Mouse (Mus musculus): Measurements from ENCODE around the gene Acsm5. TPM values are rescaled to one million over a fixed set of nuclear protein-coding genes. Genes with fewer than 3 reads are reported as not detected.
"Not testable (repeated sequence)": the region's sequence is repeated elsewhere in the genome, so short reads cannot be mapped to it uniquely, and the experiment has no call there.

Gene Acsm5
- polyA plus RNA-seq, 1 experiment from 2014 or later = 0.32 TPM

GRCm38 (mm10) chr7:119545572-119545971, 26.3 kb downstream of the Acsm5 start:
- DNase-seq (no peak), ATAC-seq (ENCODE audit: insufficient read depth) (no peak)
- no peak overlapping the region for H3K4me2 ChIP-seq
- TF ChIP-seq CTCF (IDR thresholded peaks at IDR 0.05; ENCODE audit: low read depth) = no peak
- H3K36me3 ChIP-seq (ENCODE audit: insufficient read depth) = no peaks in the 10 kb centered on the region
- H3K4me3 ChIP-seq (ENCODE audit: low read depth, low read length) = no peak overlapping the region
- H3K9me3 ChIP-seq (ENCODE audit: low read depth, low read length) = no peaks in the 10 kb centered on the region
- H3K27me3 ChIP-seq (ENCODE audit: insufficient read depth, low read length) = no peaks in the 10 kb centered on the region
- no peaks in the 10 kb centered on the region for H3K4me1 ChIP-seq (ENCODE audit: insufficient read depth)
- H3K27ac ChIP-seq (ENCODE audit: low read depth) = no peak overlapping the region
- H3K9ac ChIP-seq = no peak overlapping the region

GRCm38 (mm10) chr7:119550471-119551222, 31.4 kb downstream of the Acsm5 start:
- no peak for TF ChIP-seq CTCF (IDR thresholded peaks at IDR 0.05; ENCODE audit: low read depth)
- H3K4me2 ChIP-seq = no peak overlapping the region
- WGBS = 70% methylated on average over 3 of the region's 3 CpGs
- no peak for ATAC-seq (ENCODE audit: insufficient read depth)
- no peak overlapping the region for H3K4me3 ChIP-seq (ENCODE audit: low read depth, low read length)
- H3K9ac ChIP-seq = no peak overlapping the region
- H3K9me3 ChIP-seq (ENCODE audit: low read depth, low read length) = no peaks in the 10 kb centered on the region
- H3K27me3 ChIP-seq (ENCODE audit: insufficient read depth, low read length) = no peaks in the 10 kb centered on the region
- no peak for DNase-seq
- no peaks in the 10 kb centered on the region for H3K36me3 ChIP-seq (ENCODE audit: insufficient read depth)
- no peak overlapping the region for H3K27ac ChIP-seq (ENCODE audit: low read depth)
- H3K4me1 ChIP-seq (ENCODE audit: insufficient read depth) = no peaks in the 10 kb centered on the region

GRCm38 (mm10) chr7:119554040-119554439, 34.8 kb downstream of the Acsm5 start, which contains the start of gene Acsm2:
TSS of gene Acsm2 (plus strand) at chr7:119554340.
- Histone ChIP-seq H3K27ac (ENCODE audit: low read depth) (no peak within 1 kb of the TSS), H3K4me3 (ENCODE audit: low read depth, low read length) (no peak within 1 kb of the TSS), H3K9me3 (ENCODE audit: low read depth, low read length) (no peaks in the 10 kb centered on the region), H3K9ac (no peak within 1 kb of the TSS), H3K4me2 (no peak within 1 kb of the TSS), H3K27me3 (ENCODE audit: insufficient read depth, low read length) (no peaks in the 10 kb centered on the region), H3K4me1 (ENCODE audit: insufficient read depth) (no peaks in the 10 kb centered on the region), H3K36me3 (ENCODE audit: insufficient read depth) (no peaks in the 10 kb centered on the region)
- DNase-seq (no peak), ATAC-seq (ENCODE audit: insufficient read depth) (no peak)
- 74% methylated on average over 1 of the region's 1 CpGs for WGBS
- TF ChIP-seq CTCF (IDR thresholded peaks at IDR 0.05; ENCODE audit: low read depth) = no peak

- Histone ChIP-seq H3K4me3 (ENCODE audit: low read depth, low read length) (no peak overlapping the region), H3K27me3 (ENCODE audit: insufficient read depth, low read length) (no peaks in the 10 kb centered on the region), H3K36me3 (ENCODE audit: insufficient read depth) (no peaks in the 10 kb centered on the region), H3K4me2 (no peak overlapping the region), H3K4me1 (ENCODE audit: insufficient read depth) (no peaks in the 10 kb centered on the region), H3K9ac (no peak overlapping the region), H3K9me3 (ENCODE audit: low read depth, low read length) (no peaks in the 10 kb centered on the region), H3K27ac (ENCODE audit: low read depth) (no peak overlapping the region)
- ATAC-seq (ENCODE audit: insufficient read depth) = no peak
- no peak for TF ChIP-seq CTCF (IDR thresholded peaks at IDR 0.05; ENCODE audit: low read depth)
- no peak for DNase-seq
- 67% methylated on average over 3 of the region's 3 CpGs for WGBS
Observed at GRCm38 (mm10) chr7:119559789-119560451, 40.7 kb downstream of the Acsm5 start.

- Histone ChIP-seq H3K27ac (ENCODE audit: low read depth) (no peak overlapping the region), H3K36me3 (ENCODE audit: insufficient read depth) (no peaks in the 10 kb centered on the region), H3K9me3 (ENCODE audit: low read depth, low read length) (no peaks in the 10 kb centered on the region), H3K9ac (no peak overlapping the region), H3K27me3 (ENCODE audit: insufficient read depth, low read length) (no peaks in the 10 kb centered on the region), H3K4me3 (ENCODE audit: low read depth, low read length) (no peak overlapping the region), H3K4me1 (ENCODE audit: insufficient read depth) (no peaks in the 10 kb centered on the region), H3K4me2 (no peak overlapping the region)
- 81% methylated on average over 3 of the region's 3 CpGs for WGBS
- DNase-seq (no peak), ATAC-seq (ENCODE audit: insufficient read depth) (no peak)
- TF ChIP-seq CTCF (IDR thresholded peaks at IDR 0.05; ENCODE audit: low read depth) = no peak
Observed at GRCm38 (mm10) chr7:119560452-119560835, 41.2 kb downstream of the Acsm5 start.

GRCm38 (mm10) chr7:119561441-119561840, 42.2 kb downstream of the Acsm5 start:
- no peaks in the 10 kb centered on the region for H3K4me1 ChIP-seq (ENCODE audit: insufficient read depth)
- H3K36me3 ChIP-seq (ENCODE audit: insufficient read depth) = no peaks in the 10 kb centered on the region
- no peak overlapping the region for H3K4me2 ChIP-seq
- DNase-seq (no peak), ATAC-seq (ENCODE audit: insufficient read depth) (no peak)
- 52% methylated on average over 4 of the region's 4 CpGs for WGBS
- no peak overlapping the region for H3K4me3 ChIP-seq (ENCODE audit: low read depth, low read length)
- H3K9ac ChIP-seq = no peak overlapping the region
- TF ChIP-seq CTCF (IDR thresholded peaks at IDR 0.05; ENCODE audit: low read depth) = no peak
- no peak overlapping the region for H3K27ac ChIP-seq (ENCODE audit: low read depth)
- H3K9me3 ChIP-seq (ENCODE audit: low read depth, low read length) = no peaks in the 10 kb centered on the region
- H3K27me3 ChIP-seq (ENCODE audit: insufficient read depth, low read length) = no peaks in the 10 kb centered on the region

GRCm38 (mm10) chr7:119562476-119562875, 43.2 kb downstream of the Acsm5 start:
- H3K27ac ChIP-seq (ENCODE audit: low read depth); H3K9me3 ChIP-seq (ENCODE audit: low read depth, low read length); DNase-seq; H3K27me3 ChIP-seq (ENCODE audit: insufficient read depth, low read length); H3K4me2 ChIP-seq; H3K9ac ChIP-seq; H3K4me1 ChIP-seq (ENCODE audit: insufficient read depth); H3K4me3 ChIP-seq (ENCODE audit: low read depth, low read length); H3K36me3 ChIP-seq (ENCODE audit: insufficient read depth); ATAC-seq (ENCODE audit: insufficient read depth): not testable (repeated sequence)
- WGBS = 81% methylated on average over 2 of the region's 2 CpGs
